Mouse (Mus musculus): ENCODE measurements around the gene Ip6k3.

The Ip6k3 gene

GRCm38 (mm10) chr17:27151411-27151810, 16.2 kb downstream of the Ip6k3 start:
- no peak for DNase-seq

GRCm38 (mm10) chr17:27150871-27151270, 16.7 kb downstream of the Ip6k3 start:
- peak; percentile 57 for DNase-seq

GRCm38 (mm10) chr17:27146323-27146923, 21.2 kb downstream of the Ip6k3 start:
- no peak for DNase-seq

GRCm38 (mm10) chr17:27144152-27144551, 23.4 kb downstream of the Ip6k3 start:
- DNase-seq: no peak

- peak; percentile 57 for DNase-seq
Measured at GRCm38 (mm10) chr17:27141971-27142450, 25.6 kb downstream of the Ip6k3 start.

GRCm38 (mm10) chr17:27140262-27140661, 27.3 kb downstream of the Ip6k3 start:
- DNase-seq: no peak

- no peak for DNase-seq
Measured at GRCm38 (mm10) chr17:27139304-27139703, 28.3 kb downstream of the Ip6k3 start.

- no peak for DNase-seq
Measured at GRCm38 (mm10) chr17:27138396-27138795, 29.2 kb downstream of the Ip6k3 start.

GRCm38 (mm10) chr17:27134715-27135114, 32.9 kb downstream of the Ip6k3 start:
- DNase-seq: no peak

GRCm38 (mm10) chr17:27134187-27134586, 33.4 kb downstream of the Ip6k3 start:
- DNase-seq: no peak

GRCm38 (mm10) chr17:27133551-27134141, 33.9 kb downstream of the Ip6k3 start, which contains the start of gene Uqcc2:
TSS of gene Uqcc2 (minus strand) at chr17:27133916.
- peak; percentile 97 for DNase-seq

- DNase-seq: no peak
Measured at GRCm38 (mm10) chr17:27132238-27132637, 35.4 kb downstream of the Ip6k3 start.

GRCm38 (mm10) chr17:27131240-27131665, 36.3 kb downstream of the Ip6k3 start:
- no peak for DNase-seq

- DNase-seq: no peak
Measured at GRCm38 (mm10) chr17:27130246-27130645, 37.3 kb downstream of the Ip6k3 start.

- no peak for DNase-seq
Measured at GRCm38 (mm10) chr17:27129819-27130218, 37.8 kb downstream of the Ip6k3 start.

GRCm38 (mm10) chr17:27129291-27129690, 38.3 kb downstream of the Ip6k3 start:
- DNase-seq: no peak

- DNase-seq: no peak
Measured at GRCm38 (mm10) chr17:27128189-27128588, 39.4 kb downstream of the Ip6k3 start.

GRCm38 (mm10) chr17:27126974-27127373, 40.6 kb downstream of the Ip6k3 start:
- DNase-seq: no peak

GRCm38 (mm10) chr17:27125669-27126202, 41.9 kb downstream of the Ip6k3 start:
- no peak for DNase-seq

GRCm38 (mm10) chr17:27125185-27125584, 42.4 kb downstream of the Ip6k3 start:
- peak; percentile 43 for DNase-seq

- DNase-seq: no peak
Measured at GRCm38 (mm10) chr17:27123813-27124375, 43.7 kb downstream of the Ip6k3 start.

- no peak for DNase-seq
Measured at GRCm38 (mm10) chr17:27123103-27123502, 44.5 kb downstream of the Ip6k3 start.

GRCm38 (mm10) chr17:27122701-27123100, 44.9 kb downstream of the Ip6k3 start:
- no peak for DNase-seq

- no peak for DNase-seq
Measured at GRCm38 (mm10) chr17:27121781-27122180, 45.8 kb downstream of the Ip6k3 start.
